ENCODE assay signal across 8 mouse cellular contexts in genomic region chr5:134550836-134551232, GRCm38 (mm10). TPM values are rescaled to one million over a fixed set of nuclear protein-coding genes. Genes with fewer than 3 reads are reported as not detected.
DNase-seq lines count a peak whose midpoint lies in the region; ATAC-seq lines count a peak whose summit lies in the region.

No protein-coding gene starts in this region.

- peaks cover 43% of the 10 kb centered on the region for H3K4me1 ChIP-seq in kidney, embryonic 16.5 days (ENCODE audit: insufficient read depth, low read length)
- H3K4me1 ChIP-seq in forebrain, embryonic 16.5 days (replicated peaks; ENCODE audit: control insufficient read depth, insufficient read depth, low read length): peaks cover 61% of the 10 kb centered on the region
- H3K4me1 ChIP-seq in liver, embryonic 16.5 days (ENCODE audit: control insufficient read depth, low read depth, low read length): peaks cover 14% of the 10 kb centered on the region; the same call in 1 of the 2 replicates

- H3K36me3 ChIP-seq in kidney, embryonic 16.5 days (ENCODE audit: insufficient read depth, low read length): no peaks in the 10 kb centered on the region
- H3K36me3 ChIP-seq in forebrain, embryonic 16.5 days (ENCODE audit: control insufficient read depth, insufficient read depth): no peaks in the 10 kb centered on the region
- no peaks in the 10 kb centered on the region for H3K36me3 ChIP-seq in liver, embryonic 16.5 days (ENCODE audit: control insufficient read depth, insufficient read depth)

- peak overlapping the region; percentile 93 for H3K9ac ChIP-seq in kidney, embryonic 16.5 days (replicated peaks; ENCODE audit: low read length)
- peak overlapping the region; percentile 97 for H3K9ac ChIP-seq in forebrain, embryonic 16.5 days (replicated peaks; ENCODE audit: low read depth, low read length)
- H3K9ac ChIP-seq in liver, embryonic 16.5 days (ENCODE audit: low read depth, low read length): no peak overlapping the region

- no peaks in the 10 kb centered on the region for H3K9me3 ChIP-seq in kidney, embryonic 16.5 days (ENCODE audit: low read length)
- no peaks in the 10 kb centered on the region for H3K9me3 ChIP-seq in forebrain, embryonic 16.5 days (ENCODE audit: control insufficient read depth, low read length)
- no peaks in the 10 kb centered on the region for H3K9me3 ChIP-seq in liver, embryonic 16.5 days (replicated peaks; ENCODE audit: control insufficient read depth, low read length)

- H3K27ac ChIP-seq in kidney, embryonic 16.5 days (ENCODE audit: low read length): peak overlapping the region; percentile 96; the same call in 1 of the 2 replicates
- peak overlapping the region; percentile 99 for H3K27ac ChIP-seq in forebrain, embryonic 16.5 days (ENCODE audit: low read length)
- H3K27ac ChIP-seq in liver, embryonic 16.5 days (ENCODE audit: low read length): no peak overlapping the region

- peak overlapping the region; percentile 75 for H3K4me2 ChIP-seq in kidney, embryonic 16.5 days (replicated peaks; ENCODE audit: low read depth, low read length)
- H3K4me2 ChIP-seq in forebrain, embryonic 16.5 days (ENCODE audit: low read length): peak overlapping the region; percentile 89
- H3K4me2 ChIP-seq in liver, embryonic 16.5 days (ENCODE audit: low read depth, low read length): peak overlapping the region; percentile 81

- no peaks in the 10 kb centered on the region for H3K27me3 ChIP-seq in kidney, embryonic 16.5 days (ENCODE audit: insufficient read depth, low read length)
- no peaks in the 10 kb centered on the region for H3K27me3 ChIP-seq in forebrain, embryonic 16.5 days (replicated peaks; ENCODE audit: control insufficient read depth, insufficient read depth, low read length)
- peaks cover 9% of the 10 kb centered on the region for H3K27me3 ChIP-seq in liver, embryonic 16.5 days (ENCODE audit: control insufficient read depth, insufficient read depth, low read depth, low read length)

- DNase-seq in kidney, adult 18-20 months: no peak
- peak; percentile 49 for DNase-seq in MN1 (ENCODE audit: low spot score)
- DNase-seq in frontal cortex, postnatal 36 days (ENCODE audit: low spot score in 2 of 2): no peak
- no peak for DNase-seq in adrenal gland, adult 8-10 months
- no peak for DNase-seq in embryo, embryonic 10.5 days (ENCODE audit: low spot score)

- no peak for ATAC-seq in kidney, embryonic 16.5 days (ENCODE audit: low FRiP score, low TSS enrichment)
- no peak for ATAC-seq in forebrain, embryonic 16.5 days
- ATAC-seq in liver, embryonic 16.5 days (ENCODE audit: low read depth): no peak

- peak overlapping the region; percentile 64 for H3K4me3 ChIP-seq in kidney, embryonic 16.5 days (ENCODE audit: low read length)
- H3K4me3 ChIP-seq in forebrain, embryonic 16.5 days (replicated peaks; ENCODE audit: low read length): peak overlapping the region; percentile 86
- peak overlapping the region; percentile 68 for H3K4me3 ChIP-seq in liver, embryonic 16.5 days (ENCODE audit: low read depth, low read length)

- WGBS in kidney, embryonic 16.5 days: 9% methylated on average over 6 of the region's 6 CpGs
- WGBS in forebrain, embryonic 16.5 days: 4% methylated on average over 6 of the region's 6 CpGs
- 21% methylated on average over 6 of the region's 6 CpGs for WGBS in liver, embryonic 16.5 days (ENCODE audit: insufficient replicate concordance)

RNA-seq across cellular contexts. Expression of gene Clip2, which starts 1.4 kb away (rescaled TPM):
- 4.1 and 4.3 TPM in 2 replicates for polyA plus RNA-seq in kidney, embryonic 16.5 days (2015; fragmentation: Nextera tagmentation; extraction: Ambion mirVana)
- polyA plus RNA-seq in forebrain, embryonic 16.5 days (2015; fragmentation: Nextera tagmentation; extraction: Ambion mirVana): 16.2 and 16.6 TPM in 2 replicates
- 0.43 and 0.48 TPM in 2 replicates for polyA plus RNA-seq in liver, embryonic 16.5 days (2015; fragmentation: Nextera tagmentation; extraction: Ambion mirVana)
- 10 to 100 TPM; 18.8 to 28.2 (median 22.9) TPM for total RNA-seq in adrenal gland, adult 8-10 months (2022)

RNA-seq across cellular contexts. Expression of gene Syna, which starts 9.1 kb away (rescaled TPM):
- polyA plus RNA-seq in kidney, embryonic 16.5 days (2015; fragmentation: Nextera tagmentation; extraction: Ambion mirVana): 0.09 and 0.27 TPM in 2 replicates
- polyA plus RNA-seq in forebrain, embryonic 16.5 days (2015; fragmentation: Nextera tagmentation; extraction: Ambion mirVana): 0.41 and 0.86 TPM in 2 replicates
- polyA plus RNA-seq in liver, embryonic 16.5 days (2015; fragmentation: Nextera tagmentation; extraction: Ambion mirVana): not detected in 2 replicates
- total RNA-seq in adrenal gland, adult 8-10 months (2022): not detected

RNA-seq across cellular contexts. Expression of gene Rfc2, which starts 30.3 kb away (rescaled TPM):
- 302 TPM in 2 replicates for polyA plus RNA-seq in kidney, embryonic 16.5 days (2015; fragmentation: Nextera tagmentation; extraction: Ambion mirVana)
- 212 and 215 TPM in 2 replicates for polyA plus RNA-seq in forebrain, embryonic 16.5 days (2015; fragmentation: Nextera tagmentation; extraction: Ambion mirVana)
- polyA plus RNA-seq in liver, embryonic 16.5 days (2015; fragmentation: Nextera tagmentation; extraction: Ambion mirVana): 130 and 141 TPM in 2 replicates
- total RNA-seq in adrenal gland, adult 8-10 months (2022): 10 to 100 TPM; 39.8 to 56.8 (median 46.2) TPM
